Mouse (Mus musculus) neural tube, embryonic 13.5 days (tissue): ENCODE data around the gene Cbx3. TPM values are rescaled to one million over a fixed set of nuclear protein-coding genes. Genes with fewer than 3 reads are reported as not detected.

Experiments
- ATAC-seq: fragments of 200-750 bp; cut with Nextera tagmentation; 2 replicates; pipeline ENCODE4 v1.8.0; 2017; ENCODE audit warnings: low read depth, mild to moderate bottlenecking, moderate TSS enrichment, moderate library complexity
- H3K27ac ChIP-seq: fragments of 300-500 bp; sonication (generic); replicated peaks from 2 replicates; pipeline ENCODE4 v1.5.1; 2015; ENCODE audit warnings: moderate library complexity, mild to moderate bottlenecking, inconsistent platforms
- H3K27me3 ChIP-seq: fragments of 300-500 bp; sonication (generic); 2 replicates; pipeline ENCODE4 v1.6.1; 2015; ENCODE audit warnings: mild to moderate bottlenecking, inconsistent platforms
- H3K36me3 ChIP-seq: fragments of 300-500 bp; sonication (generic); 2 replicates; pipeline ENCODE4 v1.6.1; 2015; ENCODE audit warnings: mild to moderate bottlenecking, inconsistent platforms
- H3K4me1 ChIP-seq: fragments of 300-500 bp; sonication (generic); replicated peaks from 2 replicates; pipeline ENCODE4 v1.6.1; 2015; ENCODE audit warnings: inconsistent platforms
- H3K4me2 ChIP-seq: fragments of 300-500 bp; sonication (generic); 2 replicates; pipeline ENCODE4 v1.6.1; 2015; ENCODE audit warnings: inconsistent platforms, mild to moderate bottlenecking, moderate library complexity
- H3K4me3 ChIP-seq: fragments of 300-500 bp; sonication (generic); 2 replicates; pipeline ENCODE4 v1.5.1; 2015; ENCODE audit warnings: mild to moderate bottlenecking, inconsistent platforms
- H3K9ac ChIP-seq: fragments of 300-500 bp; sonication (generic); 2 replicates; pipeline ENCODE4 v1.6.1; 2015; ENCODE audit warnings: moderate library complexity, mild to moderate bottlenecking, inconsistent platforms
- H3K9me3 ChIP-seq: fragments of 300-500 bp; sonication (generic); 2 replicates; pipeline ENCODE4 v1.6.1; 2016; ENCODE audit warnings: inconsistent platforms
- WGBS: fragments of 180-500 bp; shearing (Covaris S2); methylation state at CpG from one replicate; pipeline ENCODE4 v1.1.7; 2015; 5-methylcytosine and 5-hydroxymethylcytosine counted together
- polyA plus RNA-seq: library from polyadenylated mRNA; unstranded; fragments of >200 nt; fragmentation: Nextera tagmentation; extraction: Ambion mirVana; gene quantifications from 2 replicates; pipeline ENCODE4 v1.2.1, GENCODE M21; 2015

Cbx3 gene
- polyA plus RNA-seq, 1 experiment from 2014 or later = 502 TPM

DNA sequence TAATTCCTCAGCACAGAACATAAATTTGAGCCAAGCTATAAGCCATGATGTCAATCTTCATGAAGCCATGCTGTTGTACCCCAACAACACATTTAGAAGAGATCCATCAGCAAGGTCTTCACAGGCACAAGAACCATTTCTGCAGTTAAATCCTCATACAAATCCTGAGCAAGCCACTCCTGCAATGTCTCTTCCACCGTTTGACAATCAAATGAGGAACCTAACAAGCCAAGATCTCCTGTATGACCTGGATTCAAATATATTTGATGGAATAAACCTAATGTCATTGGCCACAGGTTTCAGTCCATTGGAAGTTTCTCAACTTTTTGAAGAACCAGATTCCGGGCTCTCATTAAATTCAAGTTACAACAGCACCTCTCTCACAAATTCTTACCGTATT is 12.9 kb upstream of the Cbx3 start:
- Histone ChIP-seq H3K4me1 (peaks cover 7% of the 10 kb centered on the region), H3K9ac (no peak overlapping the region), H3K27ac (no peak overlapping the region), H3K27me3 (no peaks in the 10 kb centered on the region), H3K36me3 (peaks cover 44% of the 10 kb centered on the region), H3K9me3 (no peaks in the 10 kb centered on the region), H3K4me2 (no peak overlapping the region), H3K4me3 (no peak overlapping the region)
- no peak for ATAC-seq
- WGBS = 82% methylated on average over 3 of the region's 3 CpGs

DNA sequence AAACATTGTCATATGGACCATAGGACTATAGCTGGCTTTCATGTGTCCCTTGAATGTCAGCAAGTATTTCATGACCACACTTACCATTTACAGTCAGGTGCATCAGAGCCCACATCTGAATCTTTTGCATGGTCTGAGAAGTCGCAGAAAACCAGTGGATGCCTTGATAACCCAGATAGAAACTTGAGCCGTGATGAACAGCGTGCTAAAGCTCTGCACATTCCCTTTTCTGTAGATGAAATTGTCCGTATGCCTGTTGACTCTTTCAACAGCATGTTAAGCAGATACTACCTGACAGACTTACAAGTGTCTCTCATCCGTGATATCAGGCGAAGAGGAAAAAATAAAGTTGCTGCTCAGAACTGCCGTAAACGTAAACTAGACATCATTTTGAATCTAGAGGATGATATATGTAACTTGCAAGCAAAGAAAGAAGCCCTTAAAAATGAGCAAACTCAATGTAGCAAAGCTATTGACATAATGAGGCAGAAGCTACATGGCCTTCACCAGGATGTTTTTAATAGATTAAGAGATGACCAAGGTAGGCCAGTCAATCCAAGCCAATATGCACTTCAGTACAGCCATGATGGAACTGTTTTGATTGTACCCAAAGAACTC is 12.3 kb upstream of the Cbx3 start:
- H3K4me3 ChIP-seq = no peak overlapping the region
- 85% methylated on average over 8 of the region's 8 CpGs for WGBS
- no peak overlapping the region for H3K9ac ChIP-seq
- H3K27me3 ChIP-seq = no peaks in the 10 kb centered on the region
- no peak overlapping the region for H3K27ac ChIP-seq
- ATAC-seq = no peak
- peaks cover 7% of the 10 kb centered on the region for H3K4me1 ChIP-seq
- H3K4me2 ChIP-seq = no peak overlapping the region
- H3K36me3 ChIP-seq = peaks cover 46% of the 10 kb centered on the region
- no peaks in the 10 kb centered on the region for H3K9me3 ChIP-seq

DNA sequence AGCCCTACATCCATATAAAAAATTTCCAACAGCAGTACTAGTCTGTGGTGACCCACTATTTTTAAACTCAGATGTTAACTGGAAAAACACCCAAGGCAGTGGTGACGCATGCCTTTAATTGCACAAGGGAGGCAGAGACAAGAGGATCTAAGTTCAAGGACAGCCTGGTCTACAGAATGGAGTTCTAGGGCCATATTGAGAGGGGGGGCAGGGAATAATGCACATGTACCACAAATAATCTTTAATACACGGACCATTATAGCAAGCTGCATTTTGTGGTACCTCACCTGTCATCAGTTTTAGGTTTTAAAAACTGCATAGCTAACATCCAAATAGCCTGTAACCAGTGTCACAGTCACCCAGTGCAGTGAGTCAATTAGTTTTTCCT is 11.2 kb upstream of the Cbx3 start:
- ATAC-seq = 0 out of 2 replicates have a peak, but pooled peaks have one; percentile 16
- Histone ChIP-seq H3K27me3 (no peaks in the 10 kb centered on the region), H3K9me3 (no peaks in the 10 kb centered on the region), H3K36me3 (peaks cover 56% of the 10 kb centered on the region), H3K9ac (no peak overlapping the region), H3K27ac (no peak overlapping the region), H3K4me3 (no peak overlapping the region), H3K4me2 (no peak overlapping the region), H3K4me1 (peaks cover 8% of the 10 kb centered on the region)
- 51% methylated on average over 2 of the region's 2 CpGs for WGBS

DNA sequence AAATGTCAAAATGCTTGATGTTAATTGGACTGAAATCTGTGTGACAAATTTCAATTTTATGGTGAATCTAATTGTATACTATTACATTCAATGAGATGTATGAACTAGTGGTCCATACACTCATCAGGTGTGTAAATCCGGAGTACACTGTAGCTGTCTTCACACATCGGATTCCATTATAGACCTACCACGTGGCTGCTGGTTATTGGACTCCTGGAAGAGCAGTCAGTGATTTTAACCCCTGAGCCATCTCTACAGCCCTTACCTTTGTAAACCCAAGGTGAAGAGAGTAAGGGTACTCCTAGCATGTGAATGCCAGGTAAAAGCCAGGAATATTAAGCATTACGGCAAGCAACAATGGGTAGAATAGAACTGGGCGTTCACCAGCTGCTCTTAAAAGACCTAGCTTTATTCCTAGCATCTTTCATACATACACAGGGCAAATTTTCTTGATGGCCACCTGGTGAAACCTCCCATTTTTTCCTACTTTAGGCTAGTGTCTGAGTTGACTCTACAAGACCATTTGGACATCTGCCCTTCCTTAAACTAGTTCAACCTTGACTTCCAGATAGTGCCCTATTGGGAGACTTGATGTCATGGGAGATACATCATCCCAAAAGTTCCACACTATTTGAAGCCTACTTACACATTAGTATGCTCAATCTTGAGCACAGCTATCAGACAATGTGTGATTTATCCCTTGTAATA is 10.7 kb upstream of the Cbx3 start:
- Histone ChIP-seq H3K27ac (no peak overlapping the region), H3K4me3 (no peak overlapping the region), H3K36me3 (peaks cover 60% of the 10 kb centered on the region), H3K9ac (no peak overlapping the region), H3K9me3 (no peaks in the 10 kb centered on the region), H3K27me3 (no peaks in the 10 kb centered on the region), H3K4me1 (peaks cover 12% of the 10 kb centered on the region), H3K4me2 (no peak overlapping the region)
- peak; percentile 52 for ATAC-seq
- 37% methylated on average over 5 of the region's 5 CpGs for WGBS

DNA sequence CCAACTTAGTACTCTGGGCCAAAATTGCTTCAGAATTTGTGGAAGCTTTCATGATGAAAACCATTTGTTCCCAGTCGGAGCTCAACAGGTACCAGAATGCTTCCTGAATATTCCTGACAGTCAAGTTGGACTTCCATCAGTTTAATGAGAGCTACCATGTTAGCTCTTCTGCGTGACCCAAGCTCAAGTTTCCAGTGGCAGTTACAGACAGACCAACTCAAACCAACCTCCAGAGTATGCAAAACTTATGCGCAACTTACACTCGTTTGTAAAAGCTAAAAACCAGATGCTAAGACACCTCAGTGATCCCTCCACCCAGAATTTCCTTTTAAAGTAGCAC is 10.2 kb upstream of the Cbx3 start:
- Histone ChIP-seq H3K9me3 (no peaks in the 10 kb centered on the region), H3K4me1 (peaks cover 15% of the 10 kb centered on the region), H3K27ac (no peak overlapping the region), H3K9ac (no peak overlapping the region), H3K4me2 (no peak overlapping the region), H3K27me3 (no peaks in the 10 kb centered on the region), H3K4me3 (no peak overlapping the region), H3K36me3 (peaks cover 64% of the 10 kb centered on the region)
- WGBS = 81% methylated on average over 4 of the region's 4 CpGs
- no peak for ATAC-seq

DNA sequence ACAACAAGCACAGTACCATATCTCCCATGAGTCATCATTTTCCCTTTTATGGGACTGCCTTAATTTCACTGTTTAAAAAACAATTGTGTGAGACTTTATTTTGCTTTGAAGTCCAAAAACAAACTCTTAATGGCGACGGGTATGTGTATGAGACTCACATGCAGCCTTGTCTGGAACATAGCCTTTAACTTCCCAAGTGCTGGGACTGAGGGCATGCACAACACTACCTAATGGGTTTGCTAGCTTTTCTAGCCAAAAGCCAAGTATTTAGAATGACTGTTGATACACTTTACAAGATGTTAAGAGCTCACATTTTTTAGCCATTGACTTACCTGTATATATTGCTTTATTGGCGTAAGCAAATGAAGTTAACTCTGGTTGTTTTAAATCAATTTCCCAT is 9.8 kb upstream of the Cbx3 start:
- Histone ChIP-seq H3K27ac (no peak overlapping the region), H3K9me3 (no peaks in the 10 kb centered on the region), H3K4me1 (peaks cover 19% of the 10 kb centered on the region), H3K36me3 (peaks cover 67% of the 10 kb centered on the region), H3K4me3 (no peak overlapping the region), H3K9ac (no peak overlapping the region), H3K4me2 (no peak overlapping the region), H3K27me3 (no peaks in the 10 kb centered on the region)
- 79% methylated on average over 3 of the region's 3 CpGs for WGBS
- ATAC-seq = no peak

DNA sequence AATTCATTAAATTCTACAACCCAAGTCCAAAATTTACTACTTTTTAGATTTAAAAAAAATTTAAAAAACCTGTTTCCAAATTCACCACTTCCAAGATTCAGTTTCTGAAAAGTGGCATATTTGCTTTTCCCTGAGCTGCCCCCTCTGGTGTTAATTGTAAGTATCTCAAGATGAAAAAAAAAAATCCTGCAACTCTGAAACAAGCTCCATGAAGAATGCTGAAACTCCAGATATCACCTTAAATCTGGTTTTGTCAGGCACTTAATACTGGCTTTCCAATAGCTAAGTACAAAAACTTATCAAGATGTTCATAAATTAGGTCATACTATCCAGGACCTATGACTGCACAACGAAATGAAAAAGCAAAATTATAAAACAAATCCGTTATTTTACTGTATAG is 2.5 kb upstream of the Cbx3 start:
- 1% methylated on average over 2 of the region's 2 CpGs for WGBS
- Histone ChIP-seq H3K4me1 (peaks cover 48% of the 10 kb centered on the region), H3K4me3 (peak overlapping the region; percentile 98), H3K9ac (peak overlapping the region; percentile 100), H3K9me3 (no peaks in the 10 kb centered on the region), H3K27me3 (no peaks in the 10 kb centered on the region), H3K4me2 (peak overlapping the region; percentile 79), H3K36me3 (peaks cover 41% of the 10 kb centered on the region), H3K27ac (no peak overlapping the region)
- no peak for ATAC-seq

DNA sequence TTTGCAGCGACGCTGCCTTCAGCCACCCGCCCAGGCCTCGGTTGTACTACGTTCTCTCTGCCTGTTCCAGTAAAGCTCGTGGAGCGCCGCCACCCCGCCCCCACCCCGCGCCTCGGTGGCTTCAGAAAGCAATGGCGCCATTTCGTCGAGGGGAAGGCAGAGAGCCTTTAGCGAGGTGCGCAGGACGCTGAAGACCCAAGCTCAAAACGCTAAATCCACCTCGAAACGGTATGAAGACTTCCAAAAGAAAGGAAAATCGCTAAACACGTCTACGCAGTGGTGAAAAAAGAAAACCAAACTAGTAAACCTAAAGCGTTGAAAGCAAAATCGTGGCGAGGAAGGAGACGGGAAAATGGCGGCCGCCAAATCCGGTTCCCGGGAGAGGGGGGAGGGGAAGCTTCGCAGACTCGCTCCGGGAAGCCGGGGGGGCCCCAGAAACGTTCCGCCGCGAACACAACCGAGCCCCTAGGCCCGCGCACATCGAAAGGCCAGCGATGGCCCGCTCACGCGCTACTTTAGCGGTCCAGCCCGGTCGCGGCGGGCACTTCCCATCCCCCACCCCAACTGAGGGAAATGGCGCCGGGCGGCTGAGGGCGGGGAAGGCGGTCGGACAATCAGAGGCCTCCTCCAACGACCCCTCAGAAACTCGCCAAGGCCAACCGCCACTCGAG is 1.1 kb upstream of the Cbx3 start:
- WGBS = under 1% methylated on average over 60 of the region's 63 CpGs
- H3K9ac ChIP-seq = peak overlapping the region; percentile 100
- peak overlapping the region; percentile 98 for H3K4me3 ChIP-seq
- no peaks in the 10 kb centered on the region for H3K27me3 ChIP-seq
- H3K4me1 ChIP-seq = peaks cover 53% of the 10 kb centered on the region
- peak overlapping the region; percentile 100 for H3K27ac ChIP-seq
- peaks cover 44% of the 10 kb centered on the region for H3K36me3 ChIP-seq
- peak overlapping the region; percentile 79 for H3K4me2 ChIP-seq
- H3K9me3 ChIP-seq = no peaks in the 10 kb centered on the region
- peak; percentile 51 for ATAC-seq

DNA sequence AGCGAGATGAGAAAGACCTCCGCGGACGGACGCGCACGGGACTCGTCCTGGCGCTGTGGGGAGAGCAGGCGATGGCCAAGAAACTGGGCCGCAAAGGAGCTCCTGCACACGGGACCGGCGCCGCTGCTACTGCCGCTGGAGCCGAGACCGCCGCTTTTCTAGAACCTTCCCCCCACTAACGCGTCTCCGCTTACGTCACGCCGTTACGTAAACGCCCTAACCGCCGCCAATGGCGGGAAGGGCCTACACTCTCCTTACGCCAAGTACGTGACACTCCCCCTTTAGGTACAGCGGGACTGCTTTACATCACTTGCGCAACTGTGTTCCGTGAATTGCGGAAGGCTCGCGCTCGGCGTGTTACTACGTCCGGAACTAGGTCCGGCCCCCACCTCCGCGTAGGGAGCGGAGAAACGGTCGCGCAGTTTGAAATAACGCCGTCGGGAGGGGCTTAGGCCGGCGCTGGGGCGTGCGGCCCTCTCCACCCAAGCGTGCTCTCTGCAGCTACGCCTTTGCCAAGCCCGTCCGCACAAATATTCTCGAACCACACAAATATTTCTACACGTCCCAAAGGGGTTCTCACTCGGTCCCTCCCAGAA is 347 bp upstream of the Cbx3 start, which contains the start of gene Hnrnpa2b1:
Gene Hnrnpa2b1, minus strand, starts transcription at position 180 of the 596 bp plus-strand sequence.
- H3K9ac ChIP-seq = peak within 1 kb of the TSS; percentile 100
- peaks cover 55% of the 10 kb centered on the region for H3K4me1 ChIP-seq
- peak within 1 kb of the TSS; percentile 100 for H3K27ac ChIP-seq
- H3K4me3 ChIP-seq = peak within 1 kb of the TSS; percentile 98
- WGBS = under 1% methylated on average over 63 of the region's 63 CpGs
- peak within 1 kb of the TSS; percentile 79 for H3K4me2 ChIP-seq
- H3K36me3 ChIP-seq = peaks cover 46% of the 10 kb centered on the region
- H3K9me3 ChIP-seq = no peaks in the 10 kb centered on the region
- H3K27me3 ChIP-seq = no peaks in the 10 kb centered on the region
- peak; percentile 91 for ATAC-seq

DNA sequence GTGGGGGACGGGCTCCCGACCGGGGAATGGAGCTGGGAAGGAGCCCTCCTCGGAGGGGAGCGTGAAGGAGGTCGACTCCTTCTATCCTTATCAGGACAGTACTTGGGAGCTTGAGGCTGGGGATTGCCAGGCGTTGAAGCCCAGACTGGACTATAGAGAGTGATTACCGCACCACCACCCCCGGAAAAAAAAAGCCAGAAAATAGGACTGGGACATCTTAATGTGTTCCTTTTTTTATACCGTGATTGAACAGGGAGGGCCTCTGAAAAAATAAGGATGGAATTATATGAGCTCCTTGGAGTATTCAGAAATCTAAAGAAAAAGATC is 982 bp downstream of the Cbx3 start:
- H3K27ac ChIP-seq = peak overlapping the region; percentile 100
- H3K4me2 ChIP-seq = peak overlapping the region; percentile 67
- under 1% methylated on average over 10 of the region's 10 CpGs for WGBS
- peak overlapping the region; percentile 98 for H3K4me3 ChIP-seq
- H3K36me3 ChIP-seq = peaks cover 44% of the 10 kb centered on the region
- peaks cover 43% of the 10 kb centered on the region for H3K4me1 ChIP-seq
- no peak; the same call in 1 of the 2 replicates for ATAC-seq
- H3K27me3 ChIP-seq = no peaks in the 10 kb centered on the region
- H3K9me3 ChIP-seq = no peaks in the 10 kb centered on the region
- H3K9ac ChIP-seq = peak overlapping the region; percentile 100

DNA sequence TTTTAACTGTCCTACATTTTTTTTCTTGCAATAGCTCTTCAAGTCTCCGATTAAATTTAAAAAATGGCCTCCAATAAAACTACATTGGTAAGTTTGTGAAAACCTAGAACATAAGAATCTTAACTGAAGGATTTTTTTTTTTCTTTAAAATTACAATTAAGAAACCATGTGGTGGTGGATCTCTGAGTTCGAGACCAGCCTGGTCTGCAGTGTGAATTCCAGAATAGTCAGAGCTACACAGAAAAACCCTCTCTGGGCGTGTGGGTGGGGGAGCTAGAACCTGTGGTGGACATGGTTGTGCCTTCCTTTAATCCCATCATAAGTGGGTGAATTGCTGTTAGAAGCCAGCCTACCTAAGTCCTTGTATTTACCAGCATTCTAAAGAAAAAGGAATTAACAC is 1.6 kb downstream of the Cbx3 start:
- H3K9me3 ChIP-seq = no peaks in the 10 kb centered on the region
- peaks cover 42% of the 10 kb centered on the region for H3K36me3 ChIP-seq
- H3K9ac ChIP-seq = peak overlapping the region; percentile 100
- peak overlapping the region; percentile 67 for H3K4me2 ChIP-seq
- peaks cover 36% of the 10 kb centered on the region for H3K4me1 ChIP-seq
- peak overlapping the region; percentile 98 for H3K4me3 ChIP-seq
- no peak for ATAC-seq
- WGBS = 16% methylated on average over 3 of the region's 3 CpGs
- H3K27me3 ChIP-seq = no peaks in the 10 kb centered on the region
- peak overlapping the region; percentile 100 for H3K27ac ChIP-seq

DNA sequence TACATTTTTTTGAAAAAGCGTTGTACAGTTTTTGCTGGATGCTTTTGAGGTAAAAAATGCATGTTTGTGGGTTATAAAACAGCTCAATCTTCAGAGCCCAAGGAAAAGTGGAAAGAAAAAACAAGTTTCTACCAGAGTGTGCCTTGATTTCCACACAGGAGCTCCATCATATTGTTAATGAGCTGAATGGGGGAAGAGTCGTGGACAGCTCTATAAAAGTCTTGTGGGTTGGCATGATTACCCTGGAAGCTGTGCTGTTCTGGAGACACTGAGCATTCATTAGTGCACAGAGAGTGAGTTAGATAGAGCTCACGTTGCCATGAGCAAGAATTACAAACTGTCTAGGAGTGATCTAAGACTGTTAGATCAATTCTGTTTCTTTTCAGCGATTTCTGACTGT is 2.1 kb downstream of the Cbx3 start:
- H3K36me3 ChIP-seq = peaks cover 42% of the 10 kb centered on the region
- no peaks in the 10 kb centered on the region for H3K27me3 ChIP-seq
- peak overlapping the region; percentile 100 for H3K27ac ChIP-seq
- peak overlapping the region; percentile 67 for H3K4me2 ChIP-seq
- peaks cover 32% of the 10 kb centered on the region for H3K4me1 ChIP-seq
- 41% methylated on average over 4 of the region's 4 CpGs for WGBS
- peak overlapping the region; percentile 100 for H3K9ac ChIP-seq
- no peaks in the 10 kb centered on the region for H3K9me3 ChIP-seq
- ATAC-seq = no peak
- peak overlapping the region; percentile 98 for H3K4me3 ChIP-seq
